Mouse (Mus musculus) small intestine, adult 2 months (tissue): ENCODE data around the gene Cdc27. TPM values are rescaled to one million over a fixed set of nuclear protein-coding genes. Genes with fewer than 3 reads are reported as not detected.
"Not testable (repeated sequence)": the region's sequence is repeated elsewhere in the genome, so short reads cannot be mapped to it uniquely, and the experiment has no call there.

ENCODE experiments used
- H3K27ac ChIP-seq: fragments of 200-500 bp; 2 replicates; pipeline ENCODE4 v1.5.1; 2012; ENCODE audit warnings: low read depth, low read length, control low read depth, inconsistent platforms; ENCODE audit not compliant: insufficient read depth
- H3K27me3 ChIP-seq: fragments of 200-500 bp; 2 replicates; pipeline ENCODE4 v1.6.1; 2012; ENCODE audit warnings: mild to moderate bottlenecking, moderate library complexity, low read length, inconsistent platforms; ENCODE audit not compliant: control insufficient read depth, insufficient read depth
- H3K36me3 ChIP-seq: fragments of 200-500 bp; 2 replicates; pipeline ENCODE4 v1.6.1; 2012; ENCODE audit warnings: mild to moderate bottlenecking, low read length, control low read depth, inconsistent platforms; ENCODE audit not compliant: control insufficient read depth, insufficient read depth
- H3K4me1 ChIP-seq: fragments of 200-500 bp; 2 replicates; pipeline ENCODE4 v1.6.1; 2012; ENCODE audit warnings: low read length, inconsistent platforms, mixed read lengths; ENCODE audit not compliant: control insufficient read depth, insufficient read depth, insufficient read length
- H3K4me3 ChIP-seq: fragments of 200-500 bp; 2 replicates; pipeline ENCODE4 v1.5.1; 2012; ENCODE audit warnings: low read depth, mild to moderate bottlenecking, control low read depth, inconsistent platforms, low read length, moderate library complexity
- CTCF ChIP-seq: fragments of 200-500 bp; IDR thresholded peaks from 2 replicates; pipeline ENCODE4 v1.5.1; 2012; ENCODE audit warnings: low read depth, mild to moderate bottlenecking, control low read depth, inconsistent platforms, low read length, moderate library complexity, mixed read lengths; ENCODE audit not compliant: insufficient replicate concordance, insufficient read length; ENCODE audit errors: extremely low read depth
- POLR2A ChIP-seq: fragments of 200-500 bp; IDR thresholded peaks from 2 replicates; pipeline ENCODE4 v1.6.1; 2012; ENCODE audit warnings: low read depth, mild to moderate bottlenecking, control low read depth, inconsistent platforms, low read length, moderate library complexity
- WGBS: fragments of 180-500 bp; shearing (Covaris S2); methylation state at CpG from one replicate; pipeline ENCODE4 v1.1.7; 2018; 5-methylcytosine and 5-hydroxymethylcytosine counted together
- polyA plus RNA-seq: library from polyadenylated mRNA; depleted of rRNA; stranded (reverse); fragments of >200 nt; gene quantifications from 2 replicates; pipeline ENCODE4 v1.2.3, GENCODE M21; 2012

Gene Cdc27
- polyA plus RNA-seq, 1 experiment, result 1.2 TPM

DNA sequence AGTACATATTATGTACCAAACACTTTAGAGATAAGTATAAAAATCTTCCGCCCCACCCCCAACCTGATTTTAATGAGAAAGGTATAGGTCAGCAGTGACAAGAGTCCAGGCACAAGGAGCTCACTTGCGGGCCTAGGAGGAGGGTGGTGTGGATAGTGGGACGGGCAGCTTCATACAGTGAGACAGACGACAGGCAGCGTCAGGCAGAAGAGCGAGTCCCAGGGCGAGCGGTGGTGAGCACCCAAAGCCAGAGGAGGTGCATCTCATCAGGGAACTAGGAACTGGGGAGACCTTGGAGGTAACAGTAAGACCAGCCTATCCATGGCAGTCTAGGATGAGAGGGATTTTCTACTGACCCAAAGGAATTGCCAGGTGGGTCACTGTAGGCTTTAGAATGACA, 29.2 kb upstream of the Cdc27 start:
- Histone ChIP-seq H3K36me3 (no peaks in the 10 kb centered on the region), H3K27me3 (no peaks in the 10 kb centered on the region), H3K27ac (no peak overlapping the region), H3K4me3 (no peak overlapping the region), H3K4me1 (no peaks in the 10 kb centered on the region; the same call in 1 of the 2 replicates)
- no peak for TF ChIP-seq POLR2A
- TF ChIP-seq CTCF, result no peak
- 90% methylated on average over 8 of the region's 8 CpGs for WGBS

DNA sequence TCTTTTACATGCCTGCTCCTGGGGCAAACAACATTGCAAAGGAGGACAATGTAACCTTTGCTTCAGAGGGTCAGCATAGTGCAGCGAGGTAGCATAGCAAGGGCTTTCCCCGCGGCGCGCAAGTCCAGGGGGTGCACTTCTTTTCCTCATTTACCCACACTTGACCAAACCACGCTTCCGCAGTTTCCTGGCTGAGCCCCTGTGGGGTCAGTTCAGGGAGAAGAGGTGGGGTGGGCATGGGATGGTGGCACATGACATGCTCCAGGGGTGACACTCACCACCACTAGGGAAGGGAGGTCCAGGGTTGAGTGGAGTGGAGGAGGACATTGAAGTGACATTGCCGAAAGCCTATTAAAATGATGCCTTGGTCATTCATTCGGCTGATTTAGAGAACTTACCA, 28.7 kb upstream of the Cdc27 start:
- no peaks in the 10 kb centered on the region for H3K27me3 ChIP-seq
- H3K4me1 ChIP-seq, result no peaks in the 10 kb centered on the region; the same call in 1 of the 2 replicates
- no peak overlapping the region for H3K4me3 ChIP-seq
- TF ChIP-seq CTCF (no peak), POLR2A (no peak)
- H3K27ac ChIP-seq, result no peak overlapping the region
- 86% methylated on average over 9 of the region's 9 CpGs for WGBS
- no peaks in the 10 kb centered on the region for H3K36me3 ChIP-seq

- H3K36me3 ChIP-seq, result no peaks in the 10 kb centered on the region
- H3K27me3 ChIP-seq, result no peaks in the 10 kb centered on the region
- no peak overlapping the region for H3K4me3 ChIP-seq
- H3K4me1 ChIP-seq, result no peaks in the 10 kb centered on the region; the same call in 1 of the 2 replicates
- H3K27ac ChIP-seq, result no peak overlapping the region
- no peak for TF ChIP-seq CTCF
- no peak for TF ChIP-seq POLR2A
- 32% methylated on average over 5 of the region's 5 CpGs for WGBS
Measured at GRCm38 (mm10) chr11:104578074-104578473, 27.7 kb upstream of the Cdc27 start.

DNA sequence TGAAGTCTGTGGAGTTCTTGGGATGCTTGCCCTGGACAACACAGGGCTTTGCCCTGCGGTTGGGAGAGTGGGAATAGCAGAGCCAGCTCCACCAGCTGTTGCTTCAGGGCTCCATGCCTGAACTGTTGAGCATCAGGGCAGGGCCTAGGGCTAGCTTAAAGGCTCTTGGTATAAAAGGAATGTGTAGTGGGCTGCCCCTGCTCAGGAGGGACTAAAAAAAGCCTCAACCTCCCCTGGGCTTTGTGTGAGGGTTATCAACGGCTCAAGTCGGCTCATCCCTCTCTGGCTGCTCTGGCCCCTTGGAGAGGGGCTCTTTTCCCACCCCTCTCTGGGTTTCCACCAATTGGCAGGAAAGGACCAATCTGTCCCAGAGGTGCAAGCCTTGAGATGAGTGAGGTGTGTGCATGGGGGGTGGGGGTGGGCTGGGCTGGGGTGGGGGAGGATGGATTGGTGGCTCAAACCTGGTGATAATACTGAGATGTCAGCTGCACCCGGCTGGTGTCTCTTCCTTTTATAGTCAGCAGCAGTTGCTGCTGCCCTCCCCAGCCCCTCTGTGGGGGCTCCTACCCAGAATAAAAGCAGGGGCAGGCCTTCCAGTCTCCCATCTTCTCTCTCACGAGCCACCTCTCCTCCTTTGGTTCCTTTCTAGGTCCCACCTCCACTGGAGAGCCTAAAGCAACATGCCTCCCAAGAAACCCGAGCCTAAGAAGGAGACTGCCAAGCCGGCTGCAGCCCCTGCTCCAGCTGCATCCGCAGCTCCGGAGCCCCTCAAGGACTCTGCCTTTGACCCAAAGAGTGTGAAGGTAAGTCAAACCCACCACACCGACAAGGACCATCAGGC, 26.6 kb upstream of the Cdc27 start:
- 69% methylated on average over 10 of the region's 10 CpGs for WGBS
- H3K36me3 ChIP-seq, result no peaks in the 10 kb centered on the region
- no peak overlapping the region for H3K4me3 ChIP-seq
- H3K4me1 ChIP-seq, result no peaks in the 10 kb centered on the region; the same call in 1 of the 2 replicates
- no peak for TF ChIP-seq POLR2A
- no peak for TF ChIP-seq CTCF
- H3K27me3 ChIP-seq, result 0 out of 2 replicates have a peak, but pooled peaks cover 3% of the 10 kb centered on the region
- no peak overlapping the region for H3K27ac ChIP-seq

DNA sequence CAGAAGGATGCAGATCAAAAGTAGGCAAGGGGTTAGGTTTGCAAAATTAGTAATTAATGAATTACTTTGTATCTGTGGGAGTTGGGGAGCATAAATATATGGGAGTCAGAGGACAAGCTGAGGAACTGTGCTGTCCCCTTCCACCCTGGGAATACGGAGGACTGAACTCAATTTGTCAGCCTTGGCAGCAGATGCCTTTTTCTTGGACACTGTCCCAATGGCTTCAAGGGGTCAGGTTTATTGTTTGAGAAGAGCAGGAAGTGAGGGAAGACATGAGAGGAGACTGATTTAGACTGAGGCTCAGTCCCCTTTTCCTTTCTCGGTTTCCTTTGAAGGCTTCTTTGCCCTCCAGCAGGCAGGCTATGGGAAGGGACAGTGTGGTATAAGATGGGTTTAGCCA, 22.1 kb upstream of the Cdc27 start:
- Histone ChIP-seq H3K4me3 (no peak overlapping the region), H3K27ac (no peak overlapping the region), H3K4me1 (peaks cover 3% of the 10 kb centered on the region), H3K36me3 (no peaks in the 10 kb centered on the region), H3K27me3 (0 out of 2 replicates have a peak, but pooled peaks cover 3% of the 10 kb centered on the region)
- no peak for TF ChIP-seq POLR2A
- TF ChIP-seq CTCF, result no peak
- 43% methylated on average over 2 of the region's 2 CpGs for WGBS

DNA sequence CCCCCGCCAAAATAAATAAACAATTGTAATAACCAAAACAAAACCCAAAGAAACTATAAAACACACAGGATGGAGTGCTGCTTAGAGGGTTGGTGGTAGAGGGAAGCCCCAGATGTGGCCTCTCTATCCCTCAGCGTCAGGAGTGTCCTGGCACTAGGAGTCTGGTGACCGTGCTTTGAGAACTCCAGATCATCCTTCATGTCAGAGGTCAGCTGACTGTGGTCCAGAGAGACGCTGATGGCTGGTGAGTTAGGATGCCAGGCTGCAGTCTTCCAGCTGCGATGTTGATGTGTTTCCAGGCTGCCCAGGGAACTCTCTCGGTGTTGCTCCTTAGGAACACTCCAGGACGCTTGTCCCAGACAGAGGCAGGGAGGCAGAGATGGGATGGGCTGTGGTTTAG, 21.7 kb upstream of the Cdc27 start:
- Histone ChIP-seq H3K27ac (no peak overlapping the region), H3K36me3 (no peaks in the 10 kb centered on the region), H3K27me3 (0 out of 2 replicates have a peak, but pooled peaks cover 3% of the 10 kb centered on the region), H3K4me3 (no peak overlapping the region), H3K4me1 (peaks cover 3% of the 10 kb centered on the region)
- TF ChIP-seq POLR2A (no peak), CTCF (no peak)
- WGBS, result 67% methylated on average over 7 of the region's 7 CpGs

- peak overlapping the region; percentile 53 for H3K4me3 ChIP-seq
- H3K4me1 ChIP-seq, H3K27ac ChIP-seq, H3K27me3 ChIP-seq, H3K36me3 ChIP-seq: not testable (repeated sequence)
- WGBS, result 3% methylated on average over 28 of the region's 28 CpGs
Measured at GRCm38 (mm10) chr11:104571373-104571772, 21.0 kb upstream of the Cdc27 start.

- H3K4me3 ChIP-seq, H3K27me3 ChIP-seq, H3K36me3 ChIP-seq, H3K4me1 ChIP-seq, H3K27ac ChIP-seq: not testable (repeated sequence)
- WGBS, result 71% methylated on average over 8 of the region's 8 CpGs
Measured at GRCm38 (mm10) chr11:104570515-104570914, 20.1 kb upstream of the Cdc27 start.
